Mouse (Mus musculus): ENCODE measurements around the gene Trip10. TPM values are rescaled to one million over a fixed set of nuclear protein-coding genes. Genes with fewer than 3 reads are reported as not detected.

The Trip10 gene
- polyA plus RNA-seq, 1 experiment: 35.6 TPM

- H3K36me3 ChIP-seq (ENCODE audit: control insufficient read depth, insufficient read depth, low read length): no peaks in the 10 kb centered on the region
- DNase-seq: no peak
- H3K27ac ChIP-seq (ENCODE audit: insufficient read depth, low read depth, low read length): no peak overlapping the region
- H3K4me1 ChIP-seq (ENCODE audit: control insufficient read depth, insufficient read depth, low read length): peaks cover 16% of the 10 kb centered on the region
- H3K4me3 ChIP-seq (ENCODE audit: insufficient read depth, low read depth, low read length): no peak overlapping the region
- no peaks in the 10 kb centered on the region for H3K27me3 ChIP-seq (replicated peaks; ENCODE audit: control insufficient read depth, insufficient read depth, low read length)
- TF ChIP-seq POLR2A (IDR thresholded peaks at IDR 0.05; ENCODE audit: low read depth, low read length) (no peak), CTCF (conservative IDR thresholded peaks at IDR 0.05; ENCODE audit: insufficient read depth, insufficient read length, low read depth, low read length) (no peak)
- 78% methylated on average over 3 of the region's 3 CpGs for WGBS
These were observed 20.4 kb upstream of the Trip10 start for GRCm38 (mm10) chr17:57228873-57229272.

- no peaks in the 10 kb centered on the region for H3K36me3 ChIP-seq (ENCODE audit: control insufficient read depth, insufficient read depth, low read length)
- peak; percentile 66 for DNase-seq
- H3K4me3 ChIP-seq (ENCODE audit: insufficient read depth, low read depth, low read length): no peak overlapping the region
- no peaks in the 10 kb centered on the region for H3K27me3 ChIP-seq (replicated peaks; ENCODE audit: control insufficient read depth, insufficient read depth, low read length)
- peaks cover 16% of the 10 kb centered on the region for H3K4me1 ChIP-seq (ENCODE audit: control insufficient read depth, insufficient read depth, low read length)
- TF ChIP-seq CTCF (conservative IDR thresholded peaks at IDR 0.05; ENCODE audit: insufficient read depth, insufficient read length, low read depth, low read length) (no peak), POLR2A (IDR thresholded peaks at IDR 0.05; ENCODE audit: low read depth, low read length) (no peak)
- no peak overlapping the region for H3K27ac ChIP-seq (ENCODE audit: insufficient read depth, low read depth, low read length)
- WGBS: 57% methylated on average over 15 of the region's 15 CpGs
These were observed 19.2 kb upstream of the Trip10 start for GRCm38 (mm10) chr17:57229851-57230727.

- Histone ChIP-seq H3K27me3 (replicated peaks; ENCODE audit: control insufficient read depth, insufficient read depth, low read length) (no peaks in the 10 kb centered on the region), H3K4me1 (ENCODE audit: control insufficient read depth, insufficient read depth, low read length) (peaks cover 16% of the 10 kb centered on the region), H3K4me3 (ENCODE audit: insufficient read depth, low read depth, low read length) (no peak overlapping the region), H3K36me3 (ENCODE audit: control insufficient read depth, insufficient read depth, low read length) (no peaks in the 10 kb centered on the region), H3K27ac (ENCODE audit: insufficient read depth, low read depth, low read length) (no peak overlapping the region)
- TF ChIP-seq CTCF (conservative IDR thresholded peaks at IDR 0.05; ENCODE audit: insufficient read depth, insufficient read length, low read depth, low read length) (no peak), POLR2A (IDR thresholded peaks at IDR 0.05; ENCODE audit: low read depth, low read length) (no peak)
- WGBS: 27% methylated on average over 6 of the region's 6 CpGs
- peak; percentile 87 for DNase-seq
These were observed 18.5 kb upstream of the Trip10 start for GRCm38 (mm10) chr17:57230728-57231125.

- Histone ChIP-seq H3K4me3 (ENCODE audit: insufficient read depth, low read depth, low read length) (no peak overlapping the region), H3K27ac (ENCODE audit: insufficient read depth, low read depth, low read length) (no peak overlapping the region)
- TF ChIP-seq POLR2A (IDR thresholded peaks at IDR 0.05; ENCODE audit: low read depth, low read length) (no peak), CTCF (conservative IDR thresholded peaks at IDR 0.05; ENCODE audit: insufficient read depth, insufficient read length, low read depth, low read length) (no peak)
These were observed 17.9 kb upstream of the Trip10 start for GRCm38 (mm10) chr17:57231321-57231771.

GRCm38 (mm10) chr17:57232200-57232599 is 17.1 kb upstream of the Trip10 start:
- no peak for DNase-seq
- 86% methylated on average over 1 of the region's 1 CpGs for WGBS
- Histone ChIP-seq H3K36me3 (ENCODE audit: control insufficient read depth, insufficient read depth, low read length) (no peaks in the 10 kb centered on the region), H3K4me1 (ENCODE audit: control insufficient read depth, insufficient read depth, low read length) (peaks cover 16% of the 10 kb centered on the region), H3K27ac (ENCODE audit: insufficient read depth, low read depth, low read length) (no peak overlapping the region), H3K27me3 (replicated peaks; ENCODE audit: control insufficient read depth, insufficient read depth, low read length) (no peaks in the 10 kb centered on the region), H3K4me3 (ENCODE audit: insufficient read depth, low read depth, low read length) (no peak overlapping the region)
- no peak for TF ChIP-seq POLR2A (IDR thresholded peaks at IDR 0.05; ENCODE audit: low read depth, low read length)
- TF ChIP-seq CTCF (conservative IDR thresholded peaks at IDR 0.05; ENCODE audit: insufficient read depth, insufficient read length, low read depth, low read length): no peak

More at GRCm38 (mm10) chr17:57231321-57231771, 17.9 kb upstream of the Trip10 start:
- Histone ChIP-seq H3K36me3 (ENCODE audit: control insufficient read depth, insufficient read depth, low read length) (no peaks in the 10 kb centered on the region), H3K4me1 (ENCODE audit: control insufficient read depth, insufficient read depth, low read length) (peaks cover 16% of the 10 kb centered on the region), H3K27me3 (replicated peaks; ENCODE audit: control insufficient read depth, insufficient read depth, low read length) (no peaks in the 10 kb centered on the region)
- DNase-seq: peak; percentile 67

GRCm38 (mm10) chr17:57233038-57233437 is 16.2 kb upstream of the Trip10 start:
- WGBS: 23% methylated on average over 7 of the region's 7 CpGs
- peaks cover 16% of the 10 kb centered on the region for H3K4me1 ChIP-seq (ENCODE audit: control insufficient read depth, insufficient read depth, low read length)
- TF ChIP-seq POLR2A (IDR thresholded peaks at IDR 0.05; ENCODE audit: low read depth, low read length): peak; percentile 74
- no peak for TF ChIP-seq CTCF (conservative IDR thresholded peaks at IDR 0.05; ENCODE audit: insufficient read depth, insufficient read length, low read depth, low read length)
- DNase-seq: peak; percentile 94
- H3K4me3 ChIP-seq (ENCODE audit: insufficient read depth, low read depth, low read length): peak overlapping the region; percentile 51
- H3K27me3 ChIP-seq (replicated peaks; ENCODE audit: control insufficient read depth, insufficient read depth, low read length): no peaks in the 10 kb centered on the region
- H3K27ac ChIP-seq (ENCODE audit: insufficient read depth, low read depth, low read length): peak overlapping the region; percentile 92
- H3K36me3 ChIP-seq (ENCODE audit: control insufficient read depth, insufficient read depth, low read length): no peaks in the 10 kb centered on the region

- peak overlapping the region; percentile 92 for H3K27ac ChIP-seq (ENCODE audit: insufficient read depth, low read depth, low read length)
- 49% methylated on average over 12 of the region's 12 CpGs for WGBS
These were observed 14.9 kb upstream of the Trip10 start for GRCm38 (mm10) chr17:57234254-57234928.

More at GRCm38 (mm10) chr17:57234254-57234928, 14.9 kb upstream of the Trip10 start:
- H3K27me3 ChIP-seq (replicated peaks; ENCODE audit: control insufficient read depth, insufficient read depth, low read length): no peaks in the 10 kb centered on the region
- peaks cover 16% of the 10 kb centered on the region for H3K4me1 ChIP-seq (ENCODE audit: control insufficient read depth, insufficient read depth, low read length)
- DNase-seq: peak; percentile 80
- no peaks in the 10 kb centered on the region; the same call in 1 of the 2 replicates for H3K36me3 ChIP-seq (ENCODE audit: control insufficient read depth, insufficient read depth, low read length)
- TF ChIP-seq POLR2A (IDR thresholded peaks at IDR 0.05; ENCODE audit: low read depth, low read length) (no peak), CTCF (conservative IDR thresholded peaks at IDR 0.05; ENCODE audit: insufficient read depth, insufficient read length, low read depth, low read length) (peak; percentile 40; the same call in 1 of the 2 replicates)
- peak overlapping the region; percentile 51 for H3K4me3 ChIP-seq (ENCODE audit: insufficient read depth, low read depth, low read length)

Measured in kidney, adult 2 months (tissue).